ENCODE assay signal across 26 mouse cellular contexts in genomic region chr14:73931095-73931494, GRCm38 (mm10).
"Had no signal": no experiment of that assay in that cellular context is flagged by ENCODE, and none has a peak within 500 bp of the region (broad histone marks: within the 10 kb centered on the region; RNA-seq: fewer than 3 reads in every experiment).

No protein-coding gene starts in this region.

- DNase-seq: gastrocnemius, postnatal 14 days; gastrocnemius, postnatal 36 days; heart, adult 18-20 months; heart, postnatal 10 days; heart, postnatal 36 days; kidney, adult 11 months; kidney, adult 2 months; kidney, adult 9 months; kidney, postnatal 10 days; kidney, postnatal 25 days; kidney, postnatal 4 days; liver; liver, embryonic 13.5 days had no signal

- H3K4me1 ChIP-seq: heart, embryonic 10.5 days; heart, embryonic 12.5 days; hindbrain, embryonic 10.5 days; hindbrain, embryonic 12.5 days; hindbrain, embryonic 15.5 days; limb, embryonic 10.5 days; limb, embryonic 12.5 days; liver, embryonic 13.5 days; liver, embryonic 15.5 days had no signal

- H3K36me3 ChIP-seq: heart, embryonic 10.5 days; heart, embryonic 12.5 days; hindbrain, embryonic 10.5 days; hindbrain, embryonic 12.5 days; hindbrain, embryonic 15.5 days; limb, embryonic 10.5 days; limb, embryonic 12.5 days; liver, embryonic 13.5 days; liver, embryonic 15.5 days had no signal

- ATAC-seq: hindbrain, postnatal 0 days; intestine, embryonic 16.5 days had no signal

- H3K4me2 ChIP-seq: heart, embryonic 12.5 days; hindbrain, embryonic 12.5 days; hindbrain, embryonic 15.5 days; limb, embryonic 12.5 days; liver, embryonic 11.5 days; liver, embryonic 13.5 days; liver, embryonic 15.5 days had no signal

- H3K27ac ChIP-seq: heart, embryonic 10.5 days; hindbrain, embryonic 10.5 days; hindbrain, embryonic 12.5 days; hindbrain, embryonic 15.5 days; hindbrain, postnatal 0 days; layer of hippocampus, adult 2 months; left cerebral cortex, adult 2 months; limb, embryonic 10.5 days; limb, embryonic 12.5 days; liver, embryonic 13.5 days; liver, embryonic 15.5 days had no signal

- H3K4me3 ChIP-seq: heart, embryonic 10.5 days; heart, embryonic 12.5 days; hindbrain, embryonic 10.5 days; hindbrain, embryonic 12.5 days; hindbrain, embryonic 15.5 days; layer of hippocampus, adult 2 months; left cerebral cortex, adult 2 months; limb, embryonic 10.5 days; limb, embryonic 12.5 days; liver, embryonic 13.5 days; liver, embryonic 15.5 days had no signal

- H3K27me3 ChIP-seq: heart, embryonic 12.5 days; hindbrain, embryonic 12.5 days; hindbrain, embryonic 15.5 days; limb, embryonic 12.5 days; liver, embryonic 13.5 days; liver, embryonic 15.5 days had no signal

- H3K9me3 ChIP-seq: heart, embryonic 10.5 days; heart, embryonic 12.5 days; hindbrain, embryonic 10.5 days; hindbrain, embryonic 12.5 days; hindbrain, embryonic 15.5 days; limb, embryonic 10.5 days; limb, embryonic 12.5 days; liver, embryonic 13.5 days; liver, embryonic 15.5 days had no signal

- H3K9ac ChIP-seq: heart, embryonic 12.5 days; hindbrain, embryonic 12.5 days; hindbrain, embryonic 15.5 days; limb, embryonic 12.5 days; liver, embryonic 13.5 days; liver, embryonic 15.5 days had no signal
